Mouse (Mus musculus) B cell, adult 2 months (primary cell): ENCODE data around the gene Tor1aip1.

Experiments used
- DNase-seq, 2 experiments: peaks; one replicate each; pipeline ENCODE4 v3.0.0; 2022

Gene Tor1aip1

DNA sequence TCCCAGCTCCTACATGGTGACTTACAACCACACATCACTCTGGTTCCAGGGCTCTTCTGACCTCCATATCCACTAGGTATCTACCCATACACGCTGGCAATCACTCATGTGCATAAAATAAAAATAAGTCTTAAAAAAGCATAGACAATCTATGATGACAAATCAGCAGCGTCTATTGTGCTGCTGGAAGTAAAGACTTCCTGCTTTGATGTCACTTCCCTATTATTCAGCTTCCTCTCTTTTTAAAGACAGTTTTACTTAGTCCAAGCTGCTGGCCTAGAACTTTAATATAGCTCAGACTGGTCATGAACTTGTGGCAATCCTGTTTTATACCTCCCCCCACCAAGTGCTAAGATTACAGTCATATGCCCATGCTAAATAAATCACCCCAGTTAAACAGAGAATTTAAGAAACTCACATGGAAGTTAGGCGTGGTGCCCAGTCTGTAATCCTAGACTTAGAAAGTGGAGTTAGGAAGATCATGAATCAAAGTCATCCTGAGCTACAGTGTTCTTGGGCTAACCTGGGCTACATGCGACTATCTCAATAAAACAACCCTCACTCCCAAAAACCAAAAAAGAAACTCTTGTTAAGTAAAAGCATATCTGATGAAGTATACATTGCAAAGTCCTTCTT, 7.8 kb downstream of the Tor1aip1 start:
- DNase-seq = peak in 1 of 2 experiments; percentile 14

DNA sequence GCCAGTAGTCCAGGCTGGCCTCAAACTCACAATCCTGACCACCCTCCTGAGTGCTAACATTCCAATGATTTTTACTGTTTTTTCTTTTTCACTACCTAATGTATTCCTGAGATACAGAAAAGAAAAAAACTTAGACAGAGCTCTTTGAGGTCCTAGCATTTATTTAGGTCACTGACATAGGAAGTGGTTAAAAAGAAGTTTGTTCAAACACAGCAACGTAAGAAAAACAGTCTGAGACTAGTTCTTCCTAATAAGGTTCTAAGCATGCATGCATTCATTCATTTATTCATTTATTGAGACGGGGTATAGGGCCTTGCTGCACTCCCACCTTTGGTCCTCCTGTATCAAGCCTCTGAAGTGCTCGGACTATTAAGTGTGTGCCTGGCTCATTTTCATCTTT, 8.4 kb downstream of the Tor1aip1 start:
- DNase-seq = no peak

DNA sequence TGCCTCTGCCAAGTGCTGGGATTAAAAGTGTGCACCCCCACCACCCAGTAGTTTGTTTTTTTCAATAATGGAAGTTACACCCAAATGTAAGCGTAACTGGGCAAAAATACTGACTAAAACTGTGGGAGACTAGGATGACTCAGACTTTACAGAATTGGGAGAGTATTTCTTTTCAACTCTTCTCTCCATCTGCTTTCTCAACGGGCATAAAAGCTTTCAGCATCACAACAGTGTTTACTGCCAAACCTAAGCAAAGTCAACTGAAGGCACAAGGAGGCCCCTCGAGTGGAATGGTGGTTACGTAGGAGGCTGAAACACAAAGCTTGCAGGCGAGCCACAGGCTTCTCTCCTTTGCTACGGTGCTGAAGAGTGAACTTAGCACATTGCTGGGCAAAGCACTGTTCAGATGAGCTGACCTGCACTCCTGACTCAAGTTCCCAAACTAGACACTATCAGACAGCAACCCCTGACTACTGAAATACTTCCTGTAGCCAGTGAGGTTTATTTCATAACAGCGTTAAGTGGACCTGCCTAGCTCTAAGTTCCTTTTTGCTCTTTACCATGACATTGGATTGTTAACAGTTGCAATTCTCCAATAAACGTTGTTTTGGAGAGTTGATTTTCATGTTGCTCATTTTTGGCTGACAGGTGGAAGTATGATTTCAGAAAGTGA, 11.3 kb downstream of the Tor1aip1 start:
- DNase-seq = no peak

DNA sequence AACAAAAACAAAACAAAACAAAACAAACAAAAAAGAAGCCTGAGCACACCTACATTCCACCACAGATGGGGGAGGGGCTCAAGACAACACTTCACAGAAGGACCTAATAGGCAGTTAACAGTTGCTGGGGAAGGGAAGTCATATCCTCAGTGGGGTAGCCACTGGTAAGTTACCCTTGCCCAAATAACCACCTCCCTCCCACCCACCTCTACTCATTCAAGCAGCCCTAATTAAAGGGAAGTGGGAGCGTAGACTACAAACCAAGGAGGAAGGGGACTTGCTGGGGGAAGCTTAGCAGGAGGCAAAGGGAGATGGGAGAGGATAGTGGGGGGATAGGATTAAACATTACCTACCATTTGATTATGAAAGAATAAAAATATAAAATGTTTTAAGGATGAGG, 15.9 kb downstream of the Tor1aip1 start:
- DNase-seq = no peak

DNA sequence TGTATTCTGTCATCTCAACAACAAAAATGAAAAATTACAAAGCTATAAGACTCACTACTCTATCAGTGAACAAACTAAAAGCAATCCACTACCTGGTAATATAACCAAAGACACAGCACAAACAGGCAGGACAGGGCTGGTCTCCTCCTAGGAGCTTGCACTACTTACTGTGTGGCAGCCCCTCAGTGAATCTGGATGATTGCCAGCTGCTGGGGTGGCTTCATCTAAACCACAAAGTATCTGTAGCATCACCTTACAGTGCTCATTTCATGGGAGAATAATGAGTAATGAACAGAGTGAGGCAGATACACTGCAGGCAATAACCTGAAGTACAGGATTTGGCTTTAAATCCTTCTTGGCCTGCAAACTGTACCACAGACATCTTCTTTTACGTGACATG, 16.5 kb downstream of the Tor1aip1 start:
- no peak for DNase-seq

DNA sequence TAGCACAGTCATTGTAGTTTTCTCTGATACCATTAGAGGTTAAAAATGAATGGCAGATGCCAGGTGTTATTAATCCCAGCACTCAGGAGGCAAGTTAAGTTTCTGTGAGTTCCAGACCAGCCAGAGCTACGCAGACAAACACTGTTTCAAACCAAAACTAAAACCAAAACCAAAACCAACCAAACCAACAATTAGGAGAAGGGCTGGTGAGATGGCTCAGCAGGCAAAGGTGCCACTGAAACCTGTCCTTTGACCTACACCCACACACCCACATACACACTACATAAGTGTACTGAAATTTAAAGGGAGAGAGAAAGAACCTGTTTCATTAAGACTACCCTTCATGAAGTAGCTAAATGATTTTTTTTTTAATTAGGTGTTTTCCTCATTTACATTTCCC, 27.3 kb downstream of the Tor1aip1 start:
- DNase-seq = no peak

DNA sequence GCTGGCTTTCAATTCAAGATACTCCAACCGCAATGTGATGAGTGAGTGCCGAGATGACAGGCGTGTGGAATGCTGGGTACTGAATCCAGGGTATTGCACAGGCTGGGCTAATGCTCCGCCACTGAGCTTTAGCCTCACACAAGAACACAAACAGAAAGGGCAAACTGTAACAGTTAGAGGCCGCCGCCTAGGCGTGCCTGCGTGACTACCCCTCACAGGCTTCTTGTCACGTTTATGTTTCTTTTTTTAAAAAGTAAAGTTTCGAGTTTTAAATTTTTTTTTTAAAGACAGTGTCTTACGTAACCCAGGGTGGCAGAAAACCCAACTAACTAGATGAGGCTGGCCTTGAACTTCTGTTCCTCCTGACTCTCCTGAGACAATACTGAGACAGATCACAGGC, 30.4 kb downstream of the Tor1aip1 start:
- no peak for DNase-seq

DNA sequence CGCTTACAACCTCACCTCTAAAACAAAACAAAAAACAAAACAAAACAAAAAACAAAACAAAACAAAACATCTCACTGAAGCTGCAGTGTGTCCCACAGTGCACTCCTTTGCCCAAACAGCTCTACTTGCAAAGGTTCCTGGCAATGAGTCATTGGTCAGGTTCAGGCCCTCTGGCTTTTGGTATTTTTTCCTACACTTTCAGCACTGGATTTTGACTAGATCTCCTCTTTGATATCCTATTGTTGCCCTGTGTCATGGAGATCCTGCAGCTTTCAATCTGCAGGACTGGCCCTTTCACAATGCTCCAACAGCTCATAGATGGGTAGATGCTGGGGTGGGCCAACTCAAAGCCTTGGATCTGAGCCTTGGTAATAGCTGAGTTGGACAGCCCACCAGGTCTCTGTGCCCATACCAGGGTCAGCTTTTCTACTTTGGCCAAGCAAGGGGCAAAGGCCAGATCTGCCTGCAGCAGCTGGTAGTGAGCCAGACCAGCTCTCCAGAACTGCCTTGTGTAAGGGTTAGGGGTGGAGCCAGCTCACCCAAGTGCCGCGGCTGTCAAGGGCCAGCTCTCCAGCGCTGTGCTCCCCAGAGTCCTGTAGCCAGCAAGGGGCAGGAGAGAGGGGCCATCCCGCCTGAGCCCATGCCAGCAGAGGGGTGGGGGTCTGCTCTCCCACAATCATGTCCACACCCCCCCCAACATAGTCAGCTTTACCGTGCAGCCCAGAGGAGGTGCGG, 32.9 kb downstream of the Tor1aip1 start:
- DNase-seq = no peak

DNA sequence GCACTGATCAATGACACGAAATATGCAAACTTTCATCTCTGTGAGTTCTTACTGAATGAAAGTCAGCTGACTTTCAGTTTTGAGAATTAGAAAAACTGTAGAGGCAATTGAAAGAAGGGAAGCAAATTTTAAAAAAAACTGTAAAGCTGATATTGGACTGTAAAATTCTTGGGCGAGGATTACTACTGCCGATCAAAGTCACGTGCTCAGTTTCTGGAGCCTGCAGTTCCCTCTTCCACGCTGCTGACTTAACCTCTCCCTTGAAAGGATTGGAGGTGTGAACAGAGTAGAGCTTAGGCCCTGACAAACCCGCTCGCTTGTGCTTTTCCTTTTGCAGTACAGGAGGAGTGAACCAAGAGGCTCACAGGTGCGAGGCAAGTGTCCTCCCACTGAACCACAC, 33.9 kb downstream of the Tor1aip1 start:
- DNase-seq = no peak

DNA sequence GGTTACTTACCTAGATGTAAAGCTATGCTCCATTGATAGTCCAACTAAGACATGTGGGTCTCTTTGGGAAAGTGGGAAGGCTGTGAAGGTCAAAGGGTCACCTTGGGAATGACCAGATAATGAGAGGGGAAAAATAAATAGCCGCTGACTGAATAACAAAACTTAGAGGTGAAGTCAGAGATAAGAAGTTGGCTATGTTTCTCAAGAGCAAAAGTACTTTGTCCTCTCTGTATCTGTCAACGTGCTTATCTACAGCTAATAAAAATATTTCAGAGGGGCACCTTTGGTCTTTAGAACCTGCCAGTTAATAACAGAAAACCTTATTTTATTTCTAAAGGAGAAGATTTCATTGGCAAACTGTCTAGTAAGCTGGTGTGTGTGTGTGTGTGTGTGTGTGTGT, 40.7 kb downstream of the Tor1aip1 start:
- no peak for DNase-seq

DNA sequence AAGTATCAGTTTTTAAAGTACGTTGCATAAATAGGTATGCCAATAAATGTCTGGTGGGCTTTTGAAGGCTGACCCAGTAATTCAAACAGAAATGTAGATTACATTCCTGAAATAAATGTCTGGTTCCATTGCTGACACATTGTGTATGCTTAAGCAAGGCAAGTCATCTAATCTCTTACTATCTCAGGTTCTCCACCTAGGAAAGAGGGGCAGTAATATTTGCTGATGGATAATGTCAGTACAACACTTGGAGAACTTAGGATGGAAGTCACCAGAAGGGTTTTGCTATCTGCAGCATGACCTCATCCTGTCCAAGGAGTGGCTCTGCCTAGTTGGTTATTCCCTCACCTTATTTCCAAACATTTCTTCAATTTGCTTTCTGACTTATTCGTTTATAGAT, 41.8 kb downstream of the Tor1aip1 start:
- DNase-seq = no peak

DNA sequence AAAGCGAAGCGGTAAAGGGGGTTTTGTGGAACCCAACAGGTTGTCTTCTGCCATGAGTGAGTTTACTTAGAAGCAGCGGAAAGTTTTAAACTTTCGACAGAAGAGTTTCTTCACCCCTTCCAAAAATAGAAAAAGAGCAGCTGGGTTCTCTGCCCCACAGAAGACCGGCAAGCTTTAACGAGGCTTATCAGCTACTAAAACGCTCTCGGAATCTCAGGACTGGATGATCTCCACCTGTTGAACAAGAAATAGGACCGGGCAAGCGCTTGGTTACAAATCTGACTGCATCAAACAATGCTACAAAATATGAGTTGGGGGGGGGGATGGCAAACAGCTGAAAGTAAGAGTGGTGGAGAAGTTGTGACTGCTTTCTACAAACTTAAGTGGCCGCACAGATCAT, 45.9 kb downstream of the Tor1aip1 start:
- no peak for DNase-seq

DNA sequence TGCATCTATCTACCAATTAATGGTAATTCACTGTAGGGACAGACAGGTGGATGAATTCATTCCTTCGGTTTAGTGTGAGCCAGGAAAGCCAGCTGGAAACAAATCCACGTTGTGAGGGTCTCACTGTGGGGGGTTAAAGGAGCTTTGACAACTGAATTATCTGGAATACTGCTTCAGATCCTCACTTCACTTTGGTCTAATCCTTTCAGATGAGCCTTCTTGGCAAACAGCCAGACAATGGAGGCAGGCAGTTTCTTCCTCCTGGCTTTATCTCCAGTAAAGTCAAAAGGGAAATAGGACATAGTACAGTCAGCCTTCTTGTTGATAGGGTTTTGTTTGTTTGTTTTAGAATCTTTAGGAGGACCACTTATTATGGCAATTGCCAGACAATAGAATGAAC, 46.9 kb downstream of the Tor1aip1 start:
- DNase-seq = no peak

DNA sequence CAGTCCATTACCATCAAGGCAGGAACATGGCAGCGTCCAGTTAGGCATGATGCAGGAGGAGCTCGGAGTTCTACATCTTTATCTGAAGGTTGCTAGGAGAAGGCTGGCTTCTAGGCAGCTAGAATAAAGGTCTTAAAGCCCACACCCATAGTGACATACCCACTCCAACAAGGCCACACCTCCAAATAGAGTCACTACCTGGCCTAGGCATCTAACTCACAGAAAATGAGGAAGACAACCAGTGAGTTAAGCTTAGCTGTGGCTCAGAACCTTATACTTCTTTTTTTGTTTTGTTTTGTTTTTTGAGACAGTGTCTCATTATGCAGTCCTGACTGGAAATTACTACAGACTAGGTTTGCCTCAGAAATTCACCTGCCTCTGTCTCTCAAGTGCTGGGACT, 48.7 kb downstream of the Tor1aip1 start:
- no peak for DNase-seq

DNA sequence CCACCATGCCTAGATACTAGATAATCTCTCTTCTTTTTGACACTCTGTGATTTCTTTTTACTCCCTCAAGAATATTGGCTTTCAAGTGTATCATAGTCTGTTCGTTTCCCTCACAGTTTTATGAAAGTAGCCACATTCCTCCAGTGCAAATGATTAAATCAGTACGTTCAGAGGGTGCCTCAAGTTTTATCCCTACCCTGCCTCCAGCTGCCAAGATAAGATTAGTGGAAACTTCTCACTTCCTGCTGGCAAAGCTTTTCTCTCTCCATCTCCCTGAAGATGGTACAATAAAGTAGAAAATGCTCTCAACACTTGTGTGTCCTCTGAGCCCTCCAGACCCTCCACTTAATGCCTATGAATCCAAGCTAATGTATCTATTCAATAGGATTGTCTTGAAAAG, 61.3 kb downstream of the Tor1aip1 start:
- no peak for DNase-seq

DNA sequence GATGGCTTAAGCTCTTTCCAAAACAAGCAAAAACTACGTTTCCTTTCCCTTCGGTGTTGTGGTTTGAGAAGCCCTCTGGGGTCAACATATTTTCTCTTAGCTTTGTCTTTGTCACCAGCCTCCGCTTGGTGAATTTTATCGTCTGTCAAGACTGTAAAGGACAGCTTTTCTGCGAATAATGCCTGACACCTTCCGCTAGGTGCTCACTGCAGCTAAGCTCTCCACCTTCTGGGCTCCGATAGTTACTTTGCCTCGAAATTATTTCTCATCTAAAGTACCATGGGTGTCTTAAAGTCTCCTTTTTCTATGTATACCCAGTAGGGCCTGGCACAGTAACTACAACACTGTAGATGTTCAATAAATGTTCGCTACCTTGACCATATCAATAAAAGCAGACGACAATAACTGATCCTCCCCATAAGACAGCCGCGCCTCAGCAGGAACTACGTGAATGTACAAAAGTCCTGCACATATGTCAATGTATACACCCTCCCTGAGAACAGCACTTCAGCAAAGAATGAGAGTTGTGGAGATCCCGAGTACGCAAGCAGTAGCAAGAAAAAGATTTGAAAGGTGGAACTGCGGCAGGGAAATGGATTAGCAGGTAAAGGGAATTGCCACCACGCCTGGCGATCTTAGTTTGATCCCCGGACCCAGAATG, 62.4 kb downstream of the Tor1aip1 start:
- DNase-seq = peak in 1 of 2 experiments; percentile 33

DNA sequence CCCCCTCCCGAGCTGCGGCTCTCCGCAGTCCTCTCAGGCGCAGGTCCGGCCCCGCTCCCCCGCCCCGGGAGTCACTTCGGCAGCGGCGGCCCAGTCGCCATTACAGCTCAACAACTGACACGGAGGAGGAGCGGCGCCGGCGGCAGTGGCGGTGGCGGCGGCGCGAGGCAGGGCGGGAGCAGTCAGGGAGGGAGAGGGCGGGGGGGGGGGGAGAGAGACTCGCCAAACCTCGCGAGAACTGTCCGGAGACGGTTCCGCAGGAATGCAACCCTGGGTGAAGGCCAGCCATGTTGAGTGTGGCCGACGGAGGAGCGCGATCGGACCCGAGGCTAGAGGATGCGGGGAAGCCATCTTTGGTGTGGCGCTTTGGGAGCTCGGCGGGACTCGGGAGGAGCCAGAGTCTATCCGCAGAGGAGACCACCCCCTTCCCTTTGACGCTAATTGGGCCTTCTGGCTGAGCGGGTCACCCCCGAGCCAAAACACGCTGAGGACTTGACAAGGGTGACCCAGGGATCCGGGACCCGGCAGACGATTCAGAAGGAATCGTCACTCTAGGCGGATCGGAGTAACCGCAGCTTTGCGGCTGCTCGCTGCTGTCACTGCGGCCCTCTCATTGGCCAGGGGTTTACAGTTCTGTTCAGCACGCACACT, 63.1 kb downstream of the Tor1aip1 start, which contains the start of gene Cep350:
Gene Cep350, minus strand, starts transcription at position 188 of the 651 bp plus-strand sequence.
- DNase-seq = peak; percentile 91 to 93

DNA sequence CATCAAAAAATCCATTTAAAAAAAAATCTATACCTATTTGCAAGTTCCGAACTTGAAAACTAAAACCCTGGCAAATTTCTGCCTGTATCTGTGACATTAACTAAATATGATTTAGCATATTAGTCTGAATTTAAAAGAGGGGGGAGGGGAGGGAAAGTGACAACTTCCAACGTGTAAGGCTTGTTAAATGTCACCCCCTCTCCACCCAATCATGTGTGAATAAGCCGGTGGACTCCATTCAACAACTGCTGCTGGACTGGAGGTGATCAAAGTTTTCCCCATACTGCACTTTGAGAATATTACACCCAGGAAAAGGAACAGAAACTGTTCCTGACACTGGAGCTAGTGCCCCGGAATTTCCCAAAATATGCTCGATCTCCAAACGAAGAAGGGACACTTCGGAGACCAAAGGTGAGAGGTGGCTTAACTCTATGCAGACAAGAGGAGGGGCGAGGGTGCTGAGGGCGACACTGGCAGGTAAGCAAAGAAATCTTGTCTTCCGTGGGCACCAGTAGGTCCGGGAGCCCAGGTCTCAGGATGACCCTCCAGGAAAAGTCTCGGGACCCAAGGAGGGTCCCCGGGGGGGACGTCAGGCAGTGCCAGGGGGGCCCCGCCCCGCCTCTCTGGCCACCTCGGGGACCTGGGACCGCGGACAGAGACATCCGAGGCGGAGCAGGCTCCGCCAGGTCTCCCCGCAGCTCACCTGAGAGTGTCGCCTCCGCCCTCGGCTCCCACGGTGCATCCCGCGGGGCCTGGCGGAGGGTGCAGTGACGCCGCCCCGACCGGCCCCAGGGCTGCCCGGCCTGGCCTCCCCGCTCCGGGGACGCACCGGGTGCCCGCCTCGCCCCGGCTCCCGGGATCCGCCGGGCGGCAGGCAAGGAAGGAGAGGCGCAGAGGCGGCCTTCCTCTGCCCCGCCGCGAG, 63.9 kb downstream of the Tor1aip1 start:
- no peak for DNase-seq
